Mouse (Mus musculus): ENCODE measurements at regions not wholly inside any gene's neighbourhood (a gene's known extent, or its start where the extent isn't known, plus 50 kb on each side); places are given as distances from the start of the nearest gene placed in this dataset.

DNA sequence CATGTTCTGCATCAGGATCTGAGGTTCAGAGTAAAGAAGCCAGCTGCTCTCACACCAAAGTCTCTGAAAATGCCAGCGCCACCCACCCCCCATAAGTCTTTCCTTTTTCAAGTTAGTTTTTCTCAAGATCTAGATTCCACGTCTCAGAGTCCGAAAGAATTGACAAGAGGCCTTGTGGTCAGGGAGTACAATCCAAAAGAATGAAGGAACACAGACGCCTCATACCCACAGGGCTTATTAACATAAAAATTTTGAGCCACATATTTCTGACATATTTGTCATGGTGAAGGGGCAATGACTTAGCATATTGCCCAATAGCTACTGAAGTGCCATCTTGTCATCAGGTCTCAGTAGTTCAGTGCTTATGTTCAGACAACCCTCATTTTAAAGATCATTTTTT is 92.6 kb downstream of the Rassf10 start:
- TF ChIP-seq CTCF (conservative IDR thresholded peaks at IDR 0.05; ENCODE audit: low read length) (no peak), POU5F1 (IDR thresholded peaks at IDR 0.05; ENCODE audit: borderline replicate concordance, low read length) (no peak)
